In the genomic region with DNA sequence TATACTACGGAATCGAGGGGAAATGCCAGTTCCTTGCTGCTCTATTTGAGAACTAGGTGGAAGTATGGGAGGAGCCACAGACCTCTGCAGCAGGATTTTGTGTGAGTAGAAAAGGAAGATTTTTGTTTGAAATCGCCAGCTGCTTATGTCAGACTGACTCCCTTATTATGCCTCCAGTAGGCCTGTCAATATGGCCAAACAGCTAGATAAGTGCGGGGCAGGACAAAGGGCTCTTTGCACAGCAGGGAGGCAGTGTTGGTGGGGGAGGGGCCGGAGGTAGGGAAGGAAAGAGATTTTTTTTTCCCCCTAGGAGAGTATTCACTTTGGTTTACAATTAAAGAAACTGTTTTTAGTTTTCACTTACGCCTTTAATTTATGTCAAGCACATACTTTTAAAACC, we compare ENCODE assay signal across 8 mouse cellular contexts. TPM values are rescaled to one million over a fixed set of nuclear protein-coding genes. Genes with fewer than 3 reads are reported as not detected.
DNase-seq lines count a peak whose midpoint lies in the region; ATAC-seq and TF ChIP-seq lines count a peak whose summit lies in the region.

No protein-coding gene starts in this region.

- H3K9ac ChIP-seq in ES-Bruce4 (ENCODE audit: low read depth, poor library complexity, severe bottlenecking) = no peak overlapping the region
- H3K9ac ChIP-seq in forebrain, embryonic 13.5 days = peak overlapping the region; percentile 60
- no peak overlapping the region for H3K9ac ChIP-seq in midbrain, postnatal 0 days (replicated peaks; ENCODE audit: low read length, poor library complexity, severe bottlenecking)

- H3K4me2 ChIP-seq in forebrain, embryonic 13.5 days = peak overlapping the region; percentile 54
- H3K4me2 ChIP-seq in midbrain, postnatal 0 days (ENCODE audit: low read depth, low read length, poor library complexity, severe bottlenecking) = peak overlapping the region; percentile 16

- no peak for TF ChIP-seq CTCF in ES-Bruce4 (IDR thresholded peaks at IDR 0.05; ENCODE audit: low read depth, low read length)
- TF ChIP-seq CTCF in midbrain, postnatal 0 days (IDR thresholded peaks at IDR 0.05) = no peak

- H3K9me3 ChIP-seq in ES-Bruce4 (replicated peaks; ENCODE audit: control insufficient read depth, insufficient read depth, low read length, poor library complexity, severe bottlenecking) = no peaks in the 10 kb centered on the region
- H3K9me3 ChIP-seq in forebrain, embryonic 13.5 days (replicated peaks) = no peaks in the 10 kb centered on the region
- H3K9me3 ChIP-seq in midbrain, postnatal 0 days (ENCODE audit: low read length) = no peaks in the 10 kb centered on the region

- 7% methylated on average over 6 of the region's 6 CpGs for WGBS in forebrain, embryonic 13.5 days
- WGBS in midbrain, postnatal 0 days = 6% methylated on average over 6 of the region's 6 CpGs

- ATAC-seq in cerebellum, adult (ENCODE audit: insufficient number of reproducible peaks, low FRiP score, low TSS enrichment) = no peak
- no peak; the same call in 1 of the 2 replicates for ATAC-seq in forebrain, embryonic 13.5 days
- ATAC-seq in midbrain, postnatal 0 days (ENCODE audit: low FRiP score) = no peak

- no peak for TF ChIP-seq POLR2A in ES-Bruce4 (IDR thresholded peaks at IDR 0.05; ENCODE audit: insufficient read depth, low read length)

- H3K27ac ChIP-seq in ES-Bruce4 (ENCODE audit: insufficient read depth, low read length) = no peak overlapping the region; the same call in 1 of the 2 replicates
- H3K27ac ChIP-seq in forebrain, embryonic 13.5 days = peak overlapping the region; percentile 76
- H3K27ac ChIP-seq in midbrain, postnatal 0 days (ENCODE audit: low read depth, low read length) = no peak overlapping the region

- 0 out of 2 replicates have a peak, but pooled peaks have one; percentile 28 for TF ChIP-seq EP300 in ES-Bruce4 (IDR thresholded peaks at IDR 0.05; ENCODE audit: insufficient read depth, low read depth, low read length)

- DNase-seq in cerebellum, postnatal 14 days = peak; percentile 31 to 57
- peak; percentile 58 for DNase-seq in kidney, postnatal 10 days
- peak; percentile 9 for DNase-seq in midbrain, postnatal 0 days (ENCODE audit: low spot score)
- DNase-seq in spleen, postnatal 14 days (ENCODE audit: low spot score in 2 of 2) = no peak
- no peak for DNase-seq in thymus, postnatal 0 days (ENCODE audit: low spot score)

- H3K4me1 ChIP-seq in ES-Bruce4 (ENCODE audit: control insufficient read depth, insufficient read depth, low read length) = no peaks in the 10 kb centered on the region
- peaks cover 50% of the 10 kb centered on the region for H3K4me1 ChIP-seq in forebrain, embryonic 13.5 days
- peaks cover 4% of the 10 kb centered on the region; the same call in 1 of the 2 replicates for H3K4me1 ChIP-seq in midbrain, postnatal 0 days (ENCODE audit: insufficient read depth, low read length)

- H3K27me3 ChIP-seq in ES-Bruce4 (ENCODE audit: control insufficient read depth, insufficient read depth, low read length, poor library complexity, severe bottlenecking) = no peaks in the 10 kb centered on the region
- H3K27me3 ChIP-seq in forebrain, embryonic 13.5 days = no peaks in the 10 kb centered on the region
- H3K27me3 ChIP-seq in midbrain, postnatal 0 days (ENCODE audit: insufficient read depth, low read length) = no peaks in the 10 kb centered on the region

- H3K36me3 ChIP-seq in ES-Bruce4 (ENCODE audit: control insufficient read depth, insufficient read depth, low read length, poor library complexity, severe bottlenecking) = peaks cover 3% of the 10 kb centered on the region
- no peaks in the 10 kb centered on the region for H3K36me3 ChIP-seq in forebrain, embryonic 13.5 days (ENCODE audit: poor library complexity, severe bottlenecking)
- H3K36me3 ChIP-seq in midbrain, postnatal 0 days (ENCODE audit: insufficient read depth, low read length) = no peaks in the 10 kb centered on the region

- no peak overlapping the region for H3K4me3 ChIP-seq in ES-Bruce4 (ENCODE audit: low read depth, low read length)
- peak overlapping the region; percentile 22 for H3K4me3 ChIP-seq in forebrain, embryonic 13.5 days
- H3K4me3 ChIP-seq in midbrain, postnatal 0 days (ENCODE audit: low read depth, low read length) = no peak overlapping the region

RNA-seq across cellular contexts. Expression of gene Setd5, which starts 5.1 kb away (rescaled TPM):
- 228 and 233 TPM in 2 replicates for polyA plus RNA-seq in ES-Bruce4 (2011; ENCODE audit: insufficient read depth, insufficient read length, low read depth, missing spikeins)
- polyA plus RNA-seq in forebrain, embryonic 13.5 days (2015; fragmentation: Nextera tagmentation; extraction: Ambion mirVana) = 56.9 and 63.3 TPM in 2 replicates
- 99.1 and 103 TPM in 2 replicates for total RNA-seq in midbrain, postnatal 0 days (2014; rRNA removed)
- 42.1 and 50.6 TPM in 2 replicates for polyA plus RNA-seq in midbrain, postnatal 0 days (2015; fragmentation: Nextera tagmentation; extraction: Ambion mirVana)
- 36.5 and 45.2 TPM in 2 replicates for polyA plus RNA-seq in thymus, postnatal 0 days (2015; fragmentation: Nextera tagmentation; extraction: Ambion mirVana)

RNA-seq across cellular contexts. Expression of gene Thumpd3, which starts 36.2 kb away (rescaled TPM):
- 77.5 and 79.8 TPM in 2 replicates for polyA plus RNA-seq in ES-Bruce4 (2011; ENCODE audit: insufficient read depth, insufficient read length, low read depth, missing spikeins)
- polyA plus RNA-seq in forebrain, embryonic 13.5 days (2015; fragmentation: Nextera tagmentation; extraction: Ambion mirVana) = 62.9 and 63.2 TPM in 2 replicates
- 33.7 and 49.2 TPM in 2 replicates for total RNA-seq in midbrain, postnatal 0 days (2014; rRNA removed)
- polyA plus RNA-seq in midbrain, postnatal 0 days (2015; fragmentation: Nextera tagmentation; extraction: Ambion mirVana) = 38.3 and 40.5 TPM in 2 replicates
- 67.9 and 68.5 TPM in 2 replicates for polyA plus RNA-seq in thymus, postnatal 0 days (2015; fragmentation: Nextera tagmentation; extraction: Ambion mirVana)

Comparison
In these comparisons a context has a peak if more than half of its experiments do, and no peak if none do; other contexts are left out.
1. DNase-seq: peak in cerebellum, postnatal 14 days (2 of 2), kidney, postnatal 10 days (single experiment) and midbrain, postnatal 0 days (single experiment); none in spleen, postnatal 14 days (0 of 2) and thymus, postnatal 0 days (single experiment).